Mouse (Mus musculus) spleen, adult 2 months (tissue): Measurements from ENCODE around the gene Clip1. TPM values are rescaled to one million over a fixed set of nuclear protein-coding genes. Genes with fewer than 3 reads are reported as not detected.

Experiments used
- DNase-seq, 2 experiments: peaks; one replicate each; pipeline versions ENCODE4 v3.0.0 to v3.0.0-alpha.2; 2012 to 2021; ENCODE audit warnings: low spot score in 2 of 2, low read depth in 1 of 2
- H3K27ac ChIP-seq: fragments of 200-500 bp; 2 replicates; pipeline ENCODE4 v1.5.1; 2012; ENCODE audit warnings: low read length, inconsistent platforms; ENCODE audit not compliant: insufficient read depth
- H3K27me3 ChIP-seq: fragments of 200-500 bp; 2 replicates; pipeline ENCODE4 v1.6.1; 2012; ENCODE audit warnings: mild to moderate bottlenecking, moderate library complexity, low read length, inconsistent platforms; ENCODE audit not compliant: control insufficient read depth, insufficient read depth
- H3K36me3 ChIP-seq: fragments of 200-500 bp; 2 replicates; pipeline ENCODE4 v1.6.1; 2012; ENCODE audit warnings: mild to moderate bottlenecking, low read length, inconsistent platforms; ENCODE audit not compliant: control insufficient read depth, insufficient read depth
- H3K4me1 ChIP-seq: fragments of 200-500 bp; 2 replicates; pipeline ENCODE4 v1.6.1; 2011; ENCODE audit warnings: inconsistent platforms; ENCODE audit not compliant: control insufficient read depth, insufficient read depth, insufficient read length
- H3K4me3 ChIP-seq: fragments of 200-500 bp; 2 replicates; pipeline ENCODE4 v1.5.1; 2011; ENCODE audit warnings: mild to moderate bottlenecking, inconsistent platforms; ENCODE audit not compliant: insufficient read depth, insufficient read length; ENCODE audit errors: extremely low read depth
- CTCF ChIP-seq: fragments of 200-500 bp; IDR thresholded peaks from 2 replicates; pipeline ENCODE4 v1.5.1; 2011; ENCODE audit warnings: mild to moderate bottlenecking, inconsistent platforms; ENCODE audit not compliant: insufficient read depth, insufficient read length, insufficient replicate concordance; ENCODE audit errors: extremely low read depth
- POLR2A ChIP-seq: fragments of 200-500 bp; IDR thresholded peaks from 2 replicates; pipeline ENCODE4 v1.6.1; 2011; ENCODE audit warnings: low read depth, low read length, inconsistent platforms
- WGBS: fragments of 180-500 bp; shearing (Covaris S2); methylation state at CpG from one replicate; pipeline ENCODE4 v1.1.7; 2018; 5-methylcytosine and 5-hydroxymethylcytosine counted together
- polyA plus RNA-seq: library from polyadenylated mRNA; depleted of rRNA; stranded (reverse); fragments of >200 nt; gene quantifications from 2 replicates; pipeline ENCODE4 v1.2.3, GENCODE M21; 2012; rRNA removed

Gene Clip1
- polyA plus RNA-seq, 1 experiment, result 11.4 TPM

DNA sequence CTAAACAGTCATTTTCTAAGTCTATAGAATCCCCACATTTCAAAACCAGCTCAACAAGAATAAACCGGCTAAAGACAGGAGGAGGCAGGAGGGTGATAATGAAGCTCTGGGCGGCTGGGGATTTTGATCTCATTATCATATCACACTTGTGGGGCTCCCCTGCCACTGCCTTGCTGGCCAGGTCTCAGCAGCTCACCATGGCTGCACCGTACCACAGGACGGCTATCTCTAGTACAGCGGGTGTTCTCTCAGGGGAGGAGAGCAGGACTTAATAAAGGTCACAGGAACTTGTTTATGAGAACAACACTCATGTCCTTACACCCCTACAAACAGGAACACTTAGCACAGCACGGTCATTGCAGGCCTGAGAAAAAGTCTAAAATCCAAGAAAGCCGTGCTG lies 128.7 kb downstream of the Clip1 start:
- Histone ChIP-seq H3K36me3 (peaks cover 20% of the 10 kb centered on the region), H3K27ac (no peak overlapping the region), H3K4me3 (no peak overlapping the region), H3K4me1 (no peaks in the 10 kb centered on the region), H3K27me3 (no peaks in the 10 kb centered on the region)
- 85% methylated on average over 7 of the region's 7 CpGs for WGBS
- no peak for TF ChIP-seq POLR2A
- TF ChIP-seq CTCF, result no peak
- DNase-seq, result no peak

DNA sequence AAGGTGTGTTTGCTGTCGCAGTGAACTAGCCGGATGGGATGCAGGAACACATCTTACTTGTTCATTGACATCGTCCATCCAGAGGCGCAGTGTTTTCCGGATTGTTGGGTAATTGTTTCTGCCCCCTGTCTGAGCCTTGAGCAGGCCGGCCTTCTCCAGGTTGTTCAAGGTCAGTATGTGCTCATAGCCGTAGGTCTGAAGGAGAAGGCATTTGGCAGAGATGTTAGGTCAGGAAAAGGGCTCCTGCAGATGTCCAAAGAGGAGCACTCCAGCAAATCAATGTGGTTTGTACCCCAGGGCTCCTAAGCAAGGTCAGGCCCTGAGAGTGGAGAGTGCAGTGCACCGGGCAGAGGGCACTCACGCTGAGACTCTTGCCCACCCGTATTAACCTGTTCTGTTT lies 150.6 kb downstream of the Clip1 start:
- Histone ChIP-seq H3K27ac (no peak overlapping the region), H3K36me3 (peaks cover 43% of the 10 kb centered on the region), H3K4me3 (no peak overlapping the region), H3K27me3 (no peaks in the 10 kb centered on the region), H3K4me1 (no peaks in the 10 kb centered on the region)
- WGBS, result 97% methylated on average over 10 of the region's 10 CpGs
- no peak for DNase-seq
- no peak for TF ChIP-seq CTCF
- no peak for TF ChIP-seq POLR2A

DNA sequence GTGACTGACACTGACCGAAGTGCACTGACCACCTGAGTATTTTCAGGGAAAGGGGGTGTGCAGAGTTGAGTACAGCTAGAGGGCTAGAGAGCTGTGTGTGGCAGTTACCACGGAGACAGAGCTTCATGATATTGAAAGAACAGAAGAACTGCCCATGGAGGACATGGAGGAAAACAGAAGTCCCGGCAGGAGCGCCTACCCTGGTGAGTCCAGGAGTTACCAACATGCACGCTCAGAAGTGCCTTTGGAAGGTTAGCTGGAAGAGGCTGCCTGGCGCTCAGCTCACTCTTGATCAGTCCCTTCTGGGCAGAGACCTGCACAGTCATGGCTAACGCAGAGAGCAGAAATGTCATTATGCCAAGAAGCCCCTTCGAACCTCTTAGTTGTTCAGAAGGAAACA lies 154.4 kb downstream of the Clip1 start:
- H3K27ac ChIP-seq, result no peak overlapping the region
- WGBS, result 94% methylated on average over 8 of the region's 8 CpGs
- H3K4me3 ChIP-seq, result no peak overlapping the region
- no peaks in the 10 kb centered on the region for H3K4me1 ChIP-seq
- TF ChIP-seq CTCF, result no peak
- no peak for TF ChIP-seq POLR2A
- no peaks in the 10 kb centered on the region for H3K27me3 ChIP-seq
- peaks cover 37% of the 10 kb centered on the region for H3K36me3 ChIP-seq
- DNase-seq, result no peak

DNA sequence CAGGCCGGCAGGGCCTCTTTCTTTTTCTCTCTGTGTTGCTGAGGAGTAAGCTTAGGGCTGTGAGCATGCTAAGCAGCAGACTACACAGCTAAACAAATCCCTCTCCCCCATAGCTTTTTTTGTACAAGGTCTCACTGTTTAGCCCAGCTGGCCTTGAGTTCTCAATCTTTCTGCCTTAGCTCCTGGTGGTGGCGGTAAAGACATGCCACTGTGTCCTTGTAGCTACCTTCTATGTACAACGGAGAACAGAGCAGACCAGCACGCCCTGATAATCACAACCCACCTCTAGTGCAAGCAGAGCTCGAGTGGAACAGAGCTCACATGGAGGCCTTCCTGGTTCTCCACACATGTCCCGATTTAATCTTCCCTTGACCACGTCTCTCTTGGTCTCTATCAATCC lies 155.8 kb downstream of the Clip1 start:
- no peak overlapping the region for H3K27ac ChIP-seq
- no peaks in the 10 kb centered on the region for H3K27me3 ChIP-seq
- no peak for DNase-seq
- H3K4me1 ChIP-seq, result peaks cover 4% of the 10 kb centered on the region
- 88% methylated on average over 7 of the region's 7 CpGs for WGBS
- no peak for TF ChIP-seq POLR2A
- no peak for TF ChIP-seq CTCF
- H3K4me3 ChIP-seq, result no peak overlapping the region
- H3K36me3 ChIP-seq, result peaks cover 33% of the 10 kb centered on the region

Other genes starting within 250 kb of the Clip1 start
- not detected in 2 replicates for gene Lrrc43, start 195.3 kb downstream of the Clip1 start, polyA plus RNA-seq
- not detected in 2 replicates for gene Il31, start 195.1 kb downstream of the Clip1 start, polyA plus RNA-seq
- 0.05 TPM in 1 of 2 replicates, not detected in the other for gene B3gnt4, start 174.2 kb downstream of the Clip1 start, polyA plus RNA-seq
- 37.6 and 39.1 TPM in 2 replicates for gene Diablo, start 160.4 kb downstream of the Clip1 start, polyA plus RNA-seq
- gene Gm49027, start 159.1 kb downstream of the Clip1 start, polyA plus RNA-seq, result 2.4 and 2.9 TPM in 2 replicates
- gene Vps33a, start 111.6 kb downstream of the Clip1 start, polyA plus RNA-seq, result 11.0 and 12.2 TPM in 2 replicates
- gene Zcchc8, start 36.5 kb upstream of the Clip1 start, polyA plus RNA-seq, result 18.8 and 24.4 TPM in 2 replicates
- 9.0 and 11.3 TPM in 2 replicates for gene Rsrc2, start 64.8 kb upstream of the Clip1 start, polyA plus RNA-seq
- 1.5 and 2.1 TPM in 2 replicates for gene Kntc1, start 65.1 kb upstream of the Clip1 start, polyA plus RNA-seq
- gene Hcar2, start 180.9 kb upstream of the Clip1 start, polyA plus RNA-seq, result 7.2 and 9.7 TPM in 2 replicates
- 0.95 and 1.3 TPM in 2 replicates for gene Hcar1, start 195.4 kb upstream of the Clip1 start, polyA plus RNA-seq
- gene Denr, start 222.6 kb upstream of the Clip1 start, polyA plus RNA-seq, result 9.6 and 14.1 TPM in 2 replicates
- gene Gm43518, start 242.8 kb upstream of the Clip1 start, polyA plus RNA-seq, result 0.41 and 0.50 TPM in 2 replicates
- gene Ccdc62, start 246.1 kb upstream of the Clip1 start, polyA plus RNA-seq, result 1.1 and 1.3 TPM in 2 replicates